Mouse (Mus musculus) olfactory bulb, adult 2 months (tissue): Measurements from ENCODE around the gene Leng9.

Source experiments
- CTCF ChIP-seq: fragments of 200-500 bp; IDR thresholded peaks from 2 replicates; pipeline ENCODE4 v1.5.1; 2012; ENCODE audit warnings: low read depth, mild to moderate bottlenecking, low read length, moderate library complexity; ENCODE audit not compliant: insufficient read depth
- POLR2A ChIP-seq: fragments of 200-500 bp; IDR thresholded peaks from 2 replicates; pipeline ENCODE4 v1.6.1; 2012; ENCODE audit warnings: mild to moderate bottlenecking, low read depth, low read length, moderate library complexity; ENCODE audit not compliant: insufficient read depth

- TF ChIP-seq CTCF (no peak), POLR2A (no peak)
Observed at GRCm38 (mm10) chr7:4143506-4143905, 6.7 kb downstream of the Leng9 start.
